Mouse (Mus musculus) stomach, postnatal 0 days (tissue): ENCODE measurements around the gene Gm7694.

Experiments used
- CTCF ChIP-seq: IDR thresholded peaks from 2 replicates; pipeline ENCODE4 v1.5.1; 2016; ENCODE audit warnings: antibody characterized with exemption, low read depth, mild to moderate bottlenecking, moderate library complexity
- EP300 ChIP-seq: optimal IDR thresholded peaks from 2 replicates; pipeline ENCODE3; 2016; ENCODE audit warnings: antibody characterized with exemption

GRCm38 (mm10) chr1:170277016-170277415, 29.1 kb downstream of the Gm7694 start, which contains the start of gene Sh2d1b1:
- TF ChIP-seq CTCF, result no peak
- no peak for TF ChIP-seq EP300
